Mouse (Mus musculus) brain, adult 2 months (tissue): ENCODE measurements around the gene Sh3bgrl.

ENCODE experiments used
- DNase-seq: peaks from one replicate; pipeline ENCODE4 v3.0.0; 2011; ENCODE audit warnings: low read depth, low spot score

The Sh3bgrl gene

DNA sequence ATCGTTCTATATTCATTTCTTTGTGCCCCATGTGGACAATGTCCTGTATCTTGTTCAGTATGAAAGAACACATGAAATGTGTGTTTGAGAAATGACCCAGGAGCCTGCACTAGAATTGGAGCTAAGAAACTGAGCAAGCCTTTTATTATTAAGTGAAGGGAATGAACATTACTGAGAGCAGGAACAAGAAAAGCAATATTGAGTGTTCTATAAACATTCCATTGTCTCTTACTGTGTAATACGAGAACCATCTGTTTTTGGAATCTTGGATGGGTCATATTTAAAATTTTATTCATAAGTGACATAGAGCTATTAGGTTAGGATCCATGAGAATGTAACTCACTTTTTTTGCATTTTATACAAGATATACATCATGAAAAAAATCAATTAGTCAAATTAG is 36.7 kb downstream of the Sh3bgrl start:
- no peak for DNase-seq

DNA sequence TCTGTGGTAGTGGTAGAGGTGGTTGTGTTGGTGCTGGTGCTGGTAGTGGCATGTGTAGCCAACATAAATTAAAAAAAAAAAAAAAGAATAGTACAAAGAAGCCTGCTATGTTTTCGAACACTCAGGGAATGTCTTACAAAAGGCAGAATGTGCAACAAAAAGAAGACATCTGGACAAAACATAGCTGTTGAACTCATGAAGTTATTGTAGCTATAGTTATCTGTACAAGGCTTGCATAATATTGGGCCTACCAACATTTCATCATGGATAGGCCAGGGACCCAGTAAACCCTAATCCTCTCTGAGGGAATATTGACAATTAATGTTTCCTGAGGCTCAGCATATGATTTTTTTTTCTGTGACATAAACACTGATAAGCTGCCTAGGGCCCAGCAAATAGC is 37.3 kb downstream of the Sh3bgrl start:
- DNase-seq = no peak

DNA sequence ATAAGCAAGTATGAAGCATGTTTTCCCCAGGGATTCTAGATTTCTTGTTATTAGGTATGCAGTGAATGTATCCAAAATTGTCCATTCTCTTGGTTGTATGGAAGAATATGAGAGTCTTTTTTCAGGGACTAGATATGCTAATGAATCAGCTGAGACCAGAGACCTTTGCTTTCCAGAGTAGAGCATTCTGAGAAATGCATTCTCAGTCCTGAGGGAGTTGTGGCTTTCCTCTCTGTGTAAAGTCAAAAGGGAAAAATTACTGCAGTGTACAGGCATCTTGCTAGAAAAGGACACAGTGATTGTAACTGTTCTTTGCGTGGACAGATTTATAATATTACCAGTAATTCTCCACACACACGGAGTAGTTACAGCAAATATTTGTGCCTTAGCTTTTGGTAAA is 38.3 kb downstream of the Sh3bgrl start:
- no peak for DNase-seq

DNA sequence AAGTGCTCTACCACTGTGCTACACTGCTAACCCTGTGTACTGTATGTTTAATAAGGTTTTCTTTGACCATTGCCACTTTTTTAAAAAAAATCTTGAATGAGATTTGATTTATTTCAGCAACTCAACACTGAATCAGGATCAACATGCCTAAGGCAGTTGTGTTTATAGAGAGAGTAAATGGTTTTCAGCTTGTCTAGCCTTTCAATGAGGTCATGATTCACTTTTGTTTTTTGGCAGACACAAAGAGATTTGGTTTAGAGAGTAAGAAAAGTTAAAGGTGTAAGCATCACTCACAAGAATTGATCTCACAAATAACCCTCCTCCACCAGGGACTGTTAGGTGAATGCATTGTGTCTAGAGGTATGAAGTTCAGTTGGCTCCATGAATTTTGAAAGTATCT is 41.1 kb downstream of the Sh3bgrl start:
- no peak for DNase-seq

DNA sequence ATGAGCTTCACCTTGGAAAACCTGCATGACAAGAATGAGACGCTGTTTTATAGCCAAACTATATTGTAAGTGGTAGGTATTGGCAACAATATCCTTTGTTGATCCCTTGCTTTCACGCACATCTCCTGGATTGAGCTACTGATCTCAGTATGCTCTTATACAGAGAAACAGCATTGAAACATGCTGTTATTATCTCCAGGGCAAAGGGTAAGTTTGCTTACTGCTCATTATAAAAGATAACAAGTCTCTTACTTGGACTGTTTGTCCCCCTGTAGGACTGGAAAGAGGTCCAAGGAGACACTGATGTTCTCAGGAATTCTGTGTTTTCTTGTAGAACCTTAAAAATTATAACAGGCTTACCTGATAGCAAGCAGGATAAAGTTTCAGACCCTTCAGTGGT is 41.7 kb downstream of the Sh3bgrl start:
- DNase-seq = no peak

DNA sequence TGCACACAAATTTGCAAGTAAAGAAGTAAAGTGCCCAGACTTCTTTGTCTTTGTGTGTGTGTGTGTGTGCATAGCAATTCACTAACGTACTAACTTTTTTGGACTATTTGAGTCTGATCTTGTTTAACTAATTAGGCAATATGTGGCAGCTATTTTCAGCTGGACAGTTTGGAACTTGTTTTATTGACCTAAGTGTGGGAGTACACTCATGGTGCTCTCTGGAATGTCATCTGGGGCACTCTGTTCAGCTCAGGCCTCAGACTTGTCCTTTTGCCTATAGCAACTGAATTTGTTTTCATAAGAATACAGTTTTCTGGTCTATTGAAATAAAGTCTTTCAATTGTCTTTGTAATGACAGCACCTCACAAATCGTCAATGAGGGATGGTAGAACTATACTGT is 42.1 kb downstream of the Sh3bgrl start:
- DNase-seq = no peak

DNA sequence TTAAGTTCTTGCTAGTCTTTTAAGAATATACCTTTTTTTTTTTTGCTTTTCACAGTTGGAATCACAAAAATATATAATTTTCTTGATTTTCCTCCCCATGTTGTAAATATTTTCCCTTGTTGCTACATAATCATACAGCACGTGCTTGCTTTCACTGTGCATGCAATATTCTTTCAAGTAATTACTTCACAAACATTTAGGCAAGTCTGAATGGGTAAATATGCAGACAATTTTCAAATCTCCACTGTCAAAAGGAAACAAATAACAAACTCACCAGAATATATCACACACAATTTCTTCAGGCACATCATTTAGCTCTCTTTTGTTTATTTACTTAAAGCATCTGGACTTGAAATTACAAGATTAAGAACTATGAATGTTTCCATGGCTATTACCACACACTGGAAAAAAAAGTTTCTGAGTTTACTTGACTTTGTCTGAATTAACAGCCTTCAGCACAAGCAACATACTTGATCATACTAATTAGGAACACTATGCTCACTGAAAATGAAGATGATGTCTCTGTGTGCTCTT is 46.2 kb downstream of the Sh3bgrl start:
- DNase-seq = no peak

DNA sequence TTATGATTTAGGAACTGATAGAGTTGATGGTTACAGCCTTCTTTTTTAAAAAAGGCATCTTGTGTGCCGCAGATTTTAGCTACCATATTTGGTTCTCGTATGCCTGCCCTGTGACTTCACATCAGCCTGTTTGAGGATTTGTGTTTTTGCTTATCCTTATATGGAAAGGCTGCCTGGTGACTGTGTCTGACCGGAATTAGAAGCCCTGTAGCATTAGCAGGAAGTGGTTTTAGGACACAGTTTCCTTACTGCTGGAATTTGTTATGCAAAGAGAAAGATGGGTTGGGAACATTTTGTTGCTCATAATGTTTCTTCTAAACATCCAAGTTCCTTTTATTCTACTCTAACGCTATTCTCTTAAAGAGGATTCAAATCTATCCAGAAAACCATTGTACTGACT is 47.1 kb downstream of the Sh3bgrl start:
- DNase-seq = no peak

DNA sequence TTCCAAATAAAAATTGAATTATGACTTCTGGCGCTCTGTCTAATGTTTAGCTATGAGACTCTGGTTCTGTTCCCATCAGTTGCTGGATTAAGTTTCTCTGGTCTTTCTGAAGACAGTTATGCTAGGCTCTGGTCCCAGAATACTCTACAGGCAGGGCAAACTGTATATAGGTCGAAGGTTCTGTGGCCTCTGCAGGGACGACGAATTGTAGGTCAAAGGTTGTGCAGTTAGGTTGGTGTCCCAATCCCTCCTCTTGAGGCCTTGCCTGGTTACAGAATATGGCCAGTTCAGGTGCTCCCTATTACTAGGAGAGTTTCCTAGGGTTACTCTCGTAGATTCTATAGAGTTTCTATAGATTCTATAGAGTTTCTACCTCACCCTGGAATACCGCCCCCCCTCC is 50.6 kb downstream of the Sh3bgrl start:
- no peak for DNase-seq

DNA sequence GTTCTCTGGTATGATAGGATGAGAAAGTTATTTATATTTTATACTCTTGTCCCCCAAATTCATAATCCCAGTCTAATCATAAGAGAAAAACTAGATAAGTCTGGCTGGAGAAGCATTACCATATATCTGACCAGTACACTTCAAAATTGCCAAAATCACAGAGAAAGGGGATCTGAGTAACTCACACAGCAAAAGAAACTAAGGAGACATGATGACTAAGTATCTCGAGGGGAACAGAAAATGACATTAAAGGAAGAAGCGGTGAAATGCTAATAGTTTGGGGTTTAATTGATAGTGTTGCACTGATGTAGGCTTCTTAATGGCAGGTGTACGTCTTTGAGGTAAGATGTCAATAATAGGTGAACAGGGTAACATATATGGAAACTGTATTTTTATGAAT is 51.9 kb downstream of the Sh3bgrl start:
- no peak for DNase-seq

DNA sequence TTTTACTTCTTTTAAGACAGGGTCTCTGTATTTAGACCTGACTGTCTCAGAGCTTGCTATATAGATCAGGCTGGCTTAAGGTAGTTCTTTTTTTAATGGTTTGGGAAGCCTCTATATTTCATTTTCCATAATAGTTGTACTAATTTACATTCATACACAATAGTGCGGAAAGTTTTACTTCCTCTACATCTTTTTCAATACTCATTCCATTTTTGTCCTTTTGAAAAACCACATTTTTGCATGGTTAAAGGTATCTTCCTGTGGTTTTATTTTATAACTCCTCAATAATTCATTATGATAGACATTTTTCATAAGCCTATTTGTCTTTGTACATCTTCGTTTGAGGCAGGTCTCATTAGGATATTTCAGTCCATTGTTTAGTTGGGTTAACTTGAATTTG is 56.1 kb downstream of the Sh3bgrl start:
- no peak for DNase-seq

DNA sequence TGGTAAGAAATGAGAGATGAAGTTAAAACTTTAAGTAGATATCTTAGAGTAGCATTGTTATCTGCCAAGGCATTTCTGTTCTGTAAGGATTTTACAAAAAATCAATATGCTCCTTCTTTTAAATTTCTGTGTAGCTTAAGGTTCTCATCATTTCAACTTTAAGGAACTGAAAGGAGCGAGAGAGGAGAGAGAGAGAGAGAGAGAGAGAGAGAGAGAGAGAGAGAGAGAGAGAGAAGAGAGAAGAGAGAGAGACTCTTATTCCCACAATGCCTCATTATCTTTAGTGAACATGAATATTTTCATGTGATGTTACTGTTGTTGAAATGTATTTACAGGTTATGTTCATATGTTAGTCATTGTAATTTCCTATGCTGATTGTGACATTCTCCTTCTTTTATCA is 65.2 kb downstream of the Sh3bgrl start:
- DNase-seq = no peak

DNA sequence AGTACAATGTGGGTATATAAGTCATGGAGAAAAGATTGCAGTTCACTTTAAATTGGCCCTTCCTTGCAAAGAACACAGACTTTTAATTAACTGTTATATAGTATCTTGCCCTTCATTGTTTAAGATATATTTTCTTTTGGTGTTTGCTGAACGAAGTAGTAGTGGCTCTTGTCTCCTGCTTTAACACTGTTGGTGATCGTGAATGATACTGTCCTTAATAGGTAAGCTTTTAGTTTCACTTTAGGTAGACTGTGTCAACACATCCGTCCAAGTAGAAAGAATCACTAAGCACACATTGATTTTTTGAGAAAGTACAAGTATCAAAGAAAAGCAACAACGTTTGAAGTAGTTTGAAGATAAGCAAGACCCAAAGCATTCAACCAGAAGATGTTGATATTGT is 65.7 kb downstream of the Sh3bgrl start:
- no peak for DNase-seq

DNA sequence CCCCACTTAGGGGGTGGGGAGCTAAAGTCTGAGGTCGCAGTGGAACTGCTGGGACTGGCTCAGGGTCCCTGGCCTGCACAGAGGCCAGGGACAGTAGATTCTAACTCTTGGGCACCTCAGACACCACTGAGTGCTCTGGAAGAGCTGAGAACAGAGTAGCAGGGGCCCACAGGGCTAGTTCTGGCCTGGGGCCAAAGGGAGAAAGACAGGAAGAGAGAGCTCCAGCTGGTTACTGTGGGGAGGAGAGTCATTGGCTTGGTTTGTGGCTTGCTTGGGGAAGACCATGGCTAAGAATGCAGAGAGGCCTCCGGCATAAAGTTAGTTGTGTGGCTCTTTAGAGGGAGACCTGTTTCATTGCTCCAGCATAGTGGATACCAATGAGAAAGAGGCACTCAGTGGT is 79.9 kb downstream of the Sh3bgrl start:
- DNase-seq = no peak

DNA sequence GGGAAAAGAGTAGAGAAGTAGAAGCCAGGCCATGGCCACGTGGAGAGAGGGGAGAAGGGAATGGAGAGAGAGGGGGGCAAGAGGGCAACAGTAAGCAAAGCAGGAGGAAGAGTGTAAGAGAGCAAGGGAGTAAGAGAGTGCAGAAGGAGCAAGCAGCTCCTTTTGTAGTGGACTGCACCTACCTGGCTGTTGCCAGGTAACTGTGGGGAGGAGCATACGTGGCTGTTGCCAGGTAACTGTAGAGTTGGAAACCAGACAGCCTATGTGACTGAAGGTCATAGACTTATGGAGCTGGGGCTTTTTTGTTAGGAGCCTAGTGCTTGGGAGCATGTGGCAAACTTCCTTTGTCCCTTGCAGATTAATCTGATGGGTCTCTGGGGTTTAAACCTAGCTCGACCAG is 80.3 kb downstream of the Sh3bgrl start:
- no peak for DNase-seq

DNA sequence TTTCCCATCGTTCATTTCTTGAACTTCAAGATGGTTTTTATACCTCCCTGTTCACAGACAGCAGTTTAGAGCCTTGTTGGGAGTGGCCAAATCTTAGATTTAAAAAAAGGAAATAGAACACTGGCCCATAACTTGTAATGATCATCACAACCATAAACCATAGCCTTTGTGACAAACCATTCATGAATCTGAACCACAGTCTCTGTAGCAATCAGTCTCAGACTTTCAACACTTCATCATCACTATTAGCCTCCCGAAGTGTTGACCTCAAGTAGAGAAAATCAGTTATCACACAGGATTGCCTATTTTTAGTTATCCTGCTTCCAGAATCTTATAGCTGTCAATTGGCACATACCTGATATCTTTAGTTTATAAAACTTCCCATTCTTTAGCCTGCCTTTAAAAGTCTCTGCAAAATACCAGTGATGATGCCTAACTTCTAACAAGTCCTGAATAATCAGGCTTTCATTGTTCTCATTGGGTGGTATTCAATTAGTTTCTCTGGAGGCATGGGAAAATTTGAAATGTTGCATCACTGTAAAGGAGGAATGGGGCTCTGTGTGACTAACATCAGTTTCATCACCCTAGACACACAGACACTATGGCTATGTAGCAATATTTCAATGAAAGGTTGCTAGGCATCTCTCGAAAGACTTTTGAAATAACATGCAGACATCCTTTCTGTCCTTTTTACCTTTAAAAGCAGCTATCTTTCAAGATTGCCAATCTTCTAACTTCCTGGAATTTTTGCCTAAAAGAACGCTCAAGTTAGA is 89.7 kb downstream of the Sh3bgrl start:
- no peak for DNase-seq

DNA sequence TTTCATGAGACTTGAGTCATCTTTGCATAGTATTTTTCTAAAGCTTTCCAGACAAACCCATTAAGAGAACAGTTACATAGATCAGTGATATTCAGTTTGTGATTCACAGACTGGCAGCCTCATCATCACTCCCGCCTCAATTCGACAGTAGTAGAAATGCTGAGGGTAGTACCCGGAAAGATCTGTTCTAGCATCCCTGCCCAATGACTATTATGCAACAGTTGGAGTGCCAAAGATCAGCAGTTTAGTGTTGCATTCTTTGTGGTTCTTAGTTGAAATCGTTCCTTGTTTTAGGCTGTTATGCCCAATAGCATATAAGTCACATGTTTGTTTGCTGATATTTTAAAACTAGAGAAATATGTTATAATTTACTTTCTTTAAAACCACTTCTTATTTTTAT is 94.4 kb downstream of the Sh3bgrl start:
- DNase-seq = no peak

DNA sequence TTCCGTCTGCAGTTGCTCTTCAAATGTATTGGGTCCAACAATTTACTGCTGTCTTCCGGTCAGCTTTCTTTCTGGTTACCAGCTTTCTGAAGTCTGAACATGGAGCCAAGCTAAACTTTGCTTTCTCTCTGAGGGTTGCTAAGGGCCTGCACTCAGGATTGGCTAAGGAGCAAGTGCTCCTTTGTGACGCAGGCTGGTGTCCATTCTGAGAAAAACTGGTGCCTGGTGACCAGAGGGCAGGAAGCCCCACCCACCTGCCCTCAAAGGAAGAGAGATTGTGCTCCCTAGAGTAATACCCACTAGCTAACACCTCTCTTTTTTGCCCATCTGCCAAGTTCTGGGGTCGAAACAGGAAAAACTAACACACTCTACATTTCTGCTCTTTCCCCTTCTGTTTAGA is 95.8 kb downstream of the Sh3bgrl start:
- DNase-seq = no peak

DNA sequence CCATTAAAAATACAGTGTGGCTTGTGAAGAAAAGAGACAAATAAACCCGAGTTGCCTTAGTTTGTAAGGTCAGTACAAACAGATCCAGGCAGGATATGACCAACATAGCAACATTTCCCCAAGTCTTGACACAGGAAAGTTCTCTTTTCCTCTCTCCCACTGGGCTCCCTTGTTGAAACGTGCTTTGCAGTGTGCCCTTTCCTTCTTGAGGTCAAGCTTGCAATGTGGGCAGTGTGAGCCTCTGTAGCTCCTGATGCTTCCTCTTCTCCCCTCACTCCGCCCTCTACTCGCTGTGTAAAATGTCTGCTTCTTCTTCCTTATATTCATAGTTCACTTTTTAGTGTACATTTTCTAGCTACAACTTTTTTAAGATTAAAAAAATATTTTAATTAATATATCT is 96.3 kb downstream of the Sh3bgrl start:
- DNase-seq = no peak

DNA sequence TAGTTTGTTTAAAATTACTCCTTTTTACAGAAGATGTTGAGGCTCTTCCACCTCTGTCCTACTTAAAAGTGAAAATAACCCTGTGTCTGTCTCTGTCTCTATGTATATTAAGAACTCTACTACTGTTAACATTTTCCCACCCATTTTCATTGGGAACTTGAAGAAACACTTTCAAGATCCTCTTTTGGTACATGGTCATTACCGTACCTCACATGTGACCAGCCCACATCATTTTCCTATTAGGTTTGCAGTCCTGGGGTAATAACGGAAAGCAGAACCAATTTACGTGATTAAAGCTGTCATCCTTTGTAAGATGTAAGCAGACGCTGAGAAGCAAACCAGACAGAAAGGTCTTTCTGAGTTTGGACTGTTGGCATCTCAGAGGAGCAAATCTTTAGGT is 101.3 kb downstream of the Sh3bgrl start, which contains the start of gene Gm6377:
Gene Gm6377, plus strand, starts transcription at position 289 of the 400 bp plus-strand sequence.
- DNase-seq = no peak

DNA sequence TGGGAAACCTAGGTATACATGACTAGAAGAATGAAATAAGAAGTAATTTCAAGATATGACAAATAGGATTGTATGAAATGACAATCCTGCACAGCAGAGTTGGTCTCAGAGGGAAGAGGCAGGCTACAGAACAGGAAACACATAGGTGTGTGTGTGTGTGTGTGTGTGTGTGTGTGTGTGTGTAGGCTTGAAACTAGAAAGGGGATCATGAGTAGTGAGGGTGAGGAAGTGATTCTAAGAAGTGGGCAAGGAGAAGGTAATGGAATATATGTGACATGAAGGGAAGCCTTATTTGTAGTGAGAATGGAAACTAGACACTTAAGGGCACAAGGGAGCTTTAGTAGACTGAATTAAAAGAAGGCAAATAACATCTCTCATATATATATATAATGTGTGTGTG is 112.7 kb downstream of the Sh3bgrl start:
- no peak for DNase-seq

DNA sequence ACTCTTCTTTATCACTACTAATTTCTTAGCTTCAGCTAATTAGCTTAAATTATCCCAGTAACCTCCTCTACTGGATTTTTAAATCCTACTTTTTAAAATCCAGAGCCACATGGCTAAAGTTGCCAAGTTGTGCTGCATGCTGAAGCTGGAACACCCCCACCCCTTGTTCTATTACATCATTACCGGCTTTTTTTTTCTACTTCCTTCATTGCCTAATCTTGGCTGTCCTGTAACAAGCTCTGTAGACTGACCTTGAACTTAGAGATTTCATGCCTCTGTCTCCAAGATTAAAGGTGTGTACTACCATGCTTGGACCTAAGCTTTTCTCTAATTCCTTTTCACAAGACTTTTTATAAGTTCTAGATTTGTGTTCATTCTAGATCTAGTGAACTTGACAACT is 133.6 kb downstream of the Sh3bgrl start:
- DNase-seq = no peak

DNA sequence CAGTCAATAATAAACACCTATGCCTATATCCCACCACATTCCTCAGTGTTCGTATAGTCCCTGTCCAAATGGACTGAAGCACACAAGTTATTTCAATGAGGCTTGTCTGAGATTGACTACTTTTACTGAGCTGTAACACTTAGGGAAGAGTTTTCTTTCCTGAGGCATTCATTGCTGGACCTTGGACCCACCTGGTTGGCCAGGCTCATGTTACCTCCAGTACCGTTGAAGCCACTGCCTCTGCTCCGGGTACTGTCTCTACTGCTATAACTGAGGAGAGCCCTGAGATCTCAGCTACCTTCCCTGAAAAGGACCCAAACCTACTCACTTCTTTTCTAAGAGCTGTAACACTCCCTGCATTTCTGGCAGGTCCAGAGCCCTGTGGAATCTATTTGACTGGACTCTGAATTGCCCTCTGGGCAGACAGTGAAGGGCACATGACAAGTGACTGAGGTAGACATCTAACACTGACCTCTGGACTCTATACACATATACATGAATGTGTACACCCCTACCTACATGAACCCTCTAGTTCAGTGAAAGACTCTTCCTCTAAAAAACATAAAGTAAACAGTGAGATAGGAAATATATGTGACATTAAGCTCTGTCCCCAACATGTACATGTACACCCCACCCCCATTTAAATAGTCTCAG is 140.3 kb downstream of the Sh3bgrl start:
- DNase-seq = no peak
